Mouse (Mus musculus): ENCODE measurements at regions not wholly inside any gene's neighbourhood (a gene's known extent, or its start where the extent isn't known, plus 50 kb on each side); places are given as distances from the start of the nearest gene placed in this dataset.

DNA sequence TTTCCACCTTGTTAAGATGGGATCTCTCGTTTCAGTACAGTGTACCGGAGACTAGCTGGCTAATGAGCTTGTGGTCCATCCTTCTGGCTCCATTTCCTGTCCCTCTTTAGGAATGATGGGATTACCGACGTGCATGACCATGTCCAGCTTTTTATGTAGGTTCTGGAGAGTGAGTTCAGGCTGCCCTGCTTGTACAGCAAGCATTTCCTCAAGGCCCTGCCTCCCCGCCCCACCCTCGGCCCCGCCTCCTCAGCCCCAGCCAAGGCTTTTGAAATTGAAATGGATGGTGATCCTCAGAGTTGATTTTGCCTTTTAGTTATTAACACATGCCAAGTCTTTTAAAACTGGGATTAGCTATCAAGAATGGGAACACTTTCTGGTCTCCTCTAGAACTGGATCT, 190.8 kb downstream of the Otor start:
- no peak for TF ChIP-seq CTCF (IDR thresholded peaks at IDR 0.05; ENCODE audit: low read depth)
- no peak for TF ChIP-seq EP300 (IDR thresholded peaks at IDR 0.05; ENCODE audit: low read depth)
